Mouse (Mus musculus) large intestine, adult 2 months (tissue): ENCODE results near the gene Dcpp1. TPM values are rescaled to one million over a fixed set of nuclear protein-coding genes. Genes with fewer than 3 reads are reported as not detected.
"Not testable (repeated sequence)": the region's sequence is repeated elsewhere in the genome, so short reads cannot be mapped to it uniquely, and the experiment has no call there.

Experiments
- DNase-seq: peaks from one replicate; pipeline ENCODE4 v3.0.0-alpha.2; 2012; ENCODE audit warnings: low read depth, low spot score
- WGBS: fragments of 180-500 bp; shearing (Covaris S2); methylation state at CpG from one replicate; pipeline ENCODE4 v1.1.7; 2018; 5-methylcytosine and 5-hydroxymethylcytosine counted together
- polyA plus RNA-seq: library from polyadenylated mRNA; depleted of rRNA; stranded (reverse); fragments of >200 nt; gene quantifications from 2 replicates; pipeline ENCODE4 v1.2.3, GENCODE M21; 2012; rRNA removed

The Dcpp1 gene
- not detected in 2 replicates for polyA plus RNA-seq

DNA sequence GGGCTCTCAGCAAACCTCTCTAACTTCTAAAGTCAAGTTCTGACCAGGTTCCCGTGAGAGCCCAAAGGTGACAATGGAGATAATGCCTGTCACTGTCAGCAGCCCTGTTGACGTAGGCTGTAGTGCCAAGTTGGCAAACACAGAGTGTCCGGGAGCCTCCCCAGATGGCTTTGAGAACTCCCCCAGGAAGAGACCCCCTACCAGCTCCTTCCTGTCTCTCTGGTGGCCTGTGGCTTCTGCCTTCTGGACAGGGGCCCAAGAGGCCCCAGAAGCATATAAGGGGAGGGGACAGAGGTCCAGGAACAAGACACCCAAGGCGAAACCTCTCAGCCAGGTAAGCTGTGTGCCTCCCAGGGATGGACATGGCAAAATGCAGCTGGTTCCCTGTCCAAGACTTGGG, at the start of gene Dcpp1, which contains the start of gene Dcpp2:
TSS of gene Dcpp1 (plus strand) at position 301 of the 400 bp plus-strand sequence.
TSS of gene Dcpp2 (plus strand) at position 305 of the 400 bp plus-strand sequence.
- WGBS = 66% methylated on average over 4 of the region's 4 CpGs
- not testable (repeated sequence) for DNase-seq

- WGBS = 100% methylated on average over 1 of the region's 1 CpGs
- no peak for DNase-seq
Observed at GRCm38 (mm10) chr17:23831201-23831600, 49.5 kb upstream of the Dcpp1 start.

DNA sequence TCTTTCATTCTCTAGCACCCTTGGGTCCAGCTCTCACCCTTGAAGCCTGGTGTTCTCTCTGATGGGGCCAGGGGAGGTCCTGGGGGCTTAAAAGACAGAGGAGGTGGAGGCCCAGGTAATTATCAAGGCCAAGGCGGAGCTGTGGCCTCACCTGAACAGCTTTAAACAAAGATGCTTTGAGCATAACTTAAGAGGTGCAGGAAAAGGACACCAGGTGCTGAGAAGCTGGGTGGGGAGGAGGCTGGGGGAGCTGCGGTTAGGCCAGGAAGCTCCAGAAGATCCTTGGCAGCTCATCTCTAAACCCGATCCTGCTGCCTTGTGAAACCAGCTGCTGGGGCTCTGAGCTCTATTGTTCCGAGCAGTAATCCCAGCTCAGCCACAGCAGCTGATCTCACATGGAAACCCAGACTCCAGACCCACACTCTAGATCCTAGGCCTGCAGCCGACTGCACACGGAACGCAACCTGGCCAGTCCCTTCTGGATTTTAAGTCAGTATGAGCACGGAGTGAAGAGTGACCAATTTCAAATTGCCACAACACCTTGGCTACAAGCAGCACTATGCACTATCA, 44.6 kb upstream of the Dcpp1 start, which contains the start of gene Prss33:
TSS of gene Prss33 (minus strand) at position 51 of the 570 bp plus-strand sequence.
- WGBS = 71% methylated on average over 8 of the region's 8 CpGs
- DNase-seq = no peak

GRCm38 (mm10) chr17:23841145-23841544, 39.5 kb upstream of the Dcpp1 start:
- WGBS = 36% methylated on average over 4 of the region's 4 CpGs
- DNase-seq = no peak

- no peak for DNase-seq
- WGBS = 76% methylated on average over 23 of the region's 23 CpGs
Observed at GRCm38 (mm10) chr17:23843141-23843811, 37.4 kb upstream of the Dcpp1 start.

DNA sequence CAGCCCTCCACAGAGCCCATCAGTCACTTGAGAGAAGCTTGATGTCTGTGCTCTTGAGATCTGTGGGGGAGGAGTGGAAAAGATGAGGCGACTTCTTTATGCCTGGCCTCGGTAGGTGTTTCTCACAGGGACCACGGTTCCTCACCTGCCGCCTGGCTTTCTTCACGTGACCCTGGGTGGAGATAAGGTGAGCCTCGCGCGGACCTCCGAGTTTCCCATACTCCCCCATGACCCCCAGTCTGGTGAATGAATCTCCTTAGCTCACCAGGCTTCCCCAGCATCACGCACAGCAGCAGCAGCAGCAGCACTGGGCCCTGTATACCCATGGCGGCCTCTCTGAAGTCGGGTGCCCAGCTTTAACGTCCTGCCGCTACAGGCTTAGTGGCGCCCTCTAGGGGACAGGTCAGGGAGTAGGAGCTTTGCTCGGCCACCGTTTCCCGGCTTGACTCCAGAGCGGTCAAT, 36.8 kb upstream of the Dcpp1 start, which contains the start of the genes Prss32 and Prss41:
TSS of gene Prss32 (plus strand) at position 44 of the 462 bp plus-strand sequence.
TSS of gene Prss41 (minus strand) at position 361 of the 462 bp plus-strand sequence.
- 33% methylated on average over 19 of the region's 19 CpGs for WGBS
- DNase-seq = no peak

DNA sequence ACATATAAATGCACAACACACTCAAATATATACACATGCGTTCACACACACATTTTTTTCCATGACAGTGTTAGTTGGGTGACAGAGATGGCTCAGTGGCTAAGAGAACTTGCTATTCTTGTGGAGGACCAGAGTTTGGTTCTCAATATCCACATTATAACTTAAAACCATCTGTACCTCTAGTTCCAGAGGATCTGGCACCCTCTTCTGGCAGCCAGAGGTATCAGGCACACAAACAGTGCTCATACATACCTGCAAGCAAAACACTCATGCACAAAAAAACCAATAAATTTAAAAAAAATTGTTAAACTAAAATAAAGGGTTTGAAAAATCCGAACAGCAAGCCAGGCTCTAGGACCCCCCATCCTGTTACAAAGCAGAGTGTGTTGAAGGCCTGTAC, 30.6 kb upstream of the Dcpp1 start:
- no peak for DNase-seq
- 80% methylated on average over 2 of the region's 2 CpGs for WGBS

DNA sequence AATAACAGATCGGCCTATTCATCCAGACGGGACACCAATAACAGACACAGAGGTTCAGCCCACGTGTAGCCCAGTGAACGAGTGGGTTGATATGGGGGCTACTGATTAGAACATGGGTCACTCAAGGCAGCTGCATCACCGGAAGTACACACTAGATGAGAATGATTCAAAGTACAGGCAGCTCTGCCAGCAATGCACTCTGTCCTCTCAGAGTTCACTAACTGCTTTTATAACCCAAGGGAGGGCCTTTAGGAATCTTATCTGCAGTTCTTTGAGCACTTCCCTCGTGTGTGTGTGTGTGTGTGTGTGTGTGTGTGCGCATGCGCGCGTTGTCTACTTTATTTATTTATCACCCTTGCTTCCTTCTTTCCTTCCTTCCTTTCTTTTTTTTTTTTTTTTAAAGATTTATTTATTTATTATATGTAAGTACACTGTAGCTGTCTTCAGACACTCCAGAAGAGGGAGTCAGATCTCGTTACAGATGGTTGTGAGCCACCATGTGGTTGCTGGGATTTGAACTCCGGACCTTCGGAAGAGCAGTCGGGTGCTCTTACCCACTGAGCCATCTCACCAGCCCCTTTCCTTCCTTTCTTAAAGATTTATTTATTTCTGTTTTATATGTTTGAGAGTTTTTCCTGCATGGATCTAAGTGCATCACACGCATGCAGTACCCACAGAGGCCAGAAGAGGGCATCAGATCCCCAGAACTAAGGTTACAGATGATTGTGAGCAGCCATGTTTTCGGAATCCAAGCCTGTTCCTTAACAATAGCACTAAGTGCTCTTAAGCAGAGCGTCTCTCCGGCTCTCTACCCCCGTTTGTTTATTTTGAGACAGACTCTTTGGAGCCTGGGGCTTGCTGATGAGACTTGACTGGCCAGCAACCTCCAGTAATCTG, 29.6 kb upstream of the Dcpp1 start:
- DNase-seq = no peak
- 21% methylated on average over 18 of the region's 19 CpGs for WGBS

DNA sequence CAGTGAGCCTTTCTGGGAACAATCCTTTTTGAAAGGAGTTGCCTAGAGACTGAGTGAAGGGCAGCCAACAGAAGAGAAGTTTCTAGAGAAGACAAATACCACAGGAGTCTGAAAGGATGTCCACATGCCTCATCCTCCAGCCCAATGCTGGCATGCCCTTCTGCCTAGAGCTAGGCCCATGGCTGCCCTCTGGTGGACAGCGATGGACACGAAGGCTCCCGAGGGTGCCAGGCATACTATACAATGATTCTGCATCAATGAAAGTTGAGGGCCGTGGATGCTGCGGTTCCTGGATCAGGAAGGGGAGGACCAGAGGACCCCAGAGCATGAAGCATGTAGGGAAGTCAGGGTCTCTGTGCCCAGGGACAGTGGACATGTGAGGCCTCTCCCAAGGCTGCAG, 27.4 kb upstream of the Dcpp1 start:
- DNase-seq = no peak
- WGBS = 19% methylated on average over 5 of the region's 5 CpGs

- no peak for DNase-seq
- WGBS = 51% methylated on average over 10 of the region's 10 CpGs
Observed at GRCm38 (mm10) chr17:23854229-23854765, 26.4 kb upstream of the Dcpp1 start.

- no peak for DNase-seq
- WGBS = 86% methylated on average over 6 of the region's 6 CpGs
Observed at GRCm38 (mm10) chr17:23857193-23857592, 23.5 kb upstream of the Dcpp1 start.

- 22% methylated on average over 2 of the region's 2 CpGs for WGBS
- DNase-seq = peak; percentile 70
Observed at GRCm38 (mm10) chr17:23857913-23858312, 22.8 kb upstream of the Dcpp1 start.

DNA sequence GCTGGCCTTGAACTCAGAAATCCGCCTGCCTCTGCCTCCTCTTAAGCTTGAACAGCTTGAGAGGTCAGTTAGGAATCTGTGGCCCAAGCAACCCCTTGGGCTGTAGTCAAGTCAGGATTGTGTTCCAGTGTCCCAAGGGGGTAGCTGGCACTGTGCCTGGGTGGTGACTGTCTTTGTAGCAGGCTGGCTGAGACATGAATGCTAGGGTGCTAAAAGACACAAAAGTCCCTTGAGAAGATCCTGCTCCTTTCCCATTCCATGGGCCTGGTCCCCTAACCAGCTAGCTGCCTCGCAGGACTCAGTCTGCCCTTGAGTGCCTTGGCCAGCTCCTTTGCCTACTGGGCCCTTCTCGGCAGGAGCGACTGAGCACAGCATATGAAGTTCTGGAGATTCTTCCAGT, 17.8 kb upstream of the Dcpp1 start:
- DNase-seq = no peak
- WGBS = 92% methylated on average over 4 of the region's 4 CpGs

DNA sequence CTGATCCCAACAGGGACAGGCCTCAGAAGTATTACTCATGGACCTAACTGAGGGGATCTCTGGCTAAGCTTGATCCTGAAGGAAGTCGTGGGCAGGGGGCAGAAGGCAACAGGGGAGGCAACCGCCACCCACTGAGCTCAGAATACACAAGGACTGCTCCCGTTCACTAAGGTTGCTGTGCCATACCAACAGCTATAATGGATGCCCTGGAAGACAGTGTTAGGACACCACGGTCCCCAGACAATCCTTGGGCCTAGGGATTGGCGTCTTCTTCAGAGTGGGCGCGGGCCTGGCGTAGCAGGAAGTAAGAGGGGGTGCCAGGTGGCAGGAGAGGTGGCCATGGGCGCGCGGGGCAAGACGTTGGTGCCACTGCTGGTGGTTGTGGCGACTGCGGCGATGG, 12.9 kb upstream of the Dcpp1 start, which contains the start of gene Prss21:
TSS of gene Prss21 (plus strand) at position 301 of the 400 bp plus-strand sequence.
- WGBS = 89% methylated on average over 15 of the region's 15 CpGs
- DNase-seq = no peak

DNA sequence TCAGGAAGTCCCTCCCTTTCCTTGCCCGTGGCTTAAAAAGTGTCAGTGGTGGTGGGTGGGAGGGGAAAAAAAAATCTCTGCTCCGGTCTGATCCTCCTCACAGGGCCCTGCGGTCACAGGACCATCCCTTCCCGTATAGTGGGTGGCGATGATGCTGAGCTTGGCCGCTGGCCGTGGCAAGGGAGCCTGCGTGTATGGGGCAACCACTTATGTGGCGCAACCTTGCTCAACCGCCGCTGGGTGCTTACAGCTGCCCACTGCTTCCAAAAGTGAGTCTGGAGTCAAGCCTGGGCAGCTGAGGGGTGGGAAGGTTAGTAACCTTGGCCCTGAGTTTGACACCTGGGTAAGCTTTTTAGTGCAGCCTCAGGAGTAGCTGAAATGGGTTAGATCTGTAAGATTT, 12.2 kb upstream of the Dcpp1 start:
- DNase-seq = no peak
- WGBS = 87% methylated on average over 11 of the region's 11 CpGs

- WGBS = 33% methylated on average over 8 of the region's 8 CpGs
- no peak for DNase-seq
Observed at GRCm38 (mm10) chr17:23873884-23874856, 6.5 kb upstream of the Dcpp1 start.

GRCm38 (mm10) chr17:23876741-23877140, 3.9 kb upstream of the Dcpp1 start:
- no peak for DNase-seq
- 58% methylated on average over 3 of the region's 3 CpGs for WGBS

GRCm38 (mm10) chr17:23877166-23877565, 3.5 kb upstream of the Dcpp1 start:
- DNase-seq = no peak
- WGBS = 93% methylated on average over 2 of the region's 2 CpGs

GRCm38 (mm10) chr17:23917158-23917557, 36.5 kb downstream of the Dcpp1 start, which contains the start of gene Dcpp3:
Dcpp3 (plus strand) TSS chr17:23917458.
- 73% methylated on average over 4 of the region's 4 CpGs for WGBS

More at GRCm38 (mm10) chr17:23917158-23917557, 36.5 kb downstream of the Dcpp1 start, which contains the start of gene Dcpp3:
- not testable (repeated sequence) for DNase-seq
